Mouse (Mus musculus) heart, adult 2 months (tissue): Measurements from ENCODE around the gene Xiap. TPM values are rescaled to one million over a fixed set of nuclear protein-coding genes. Genes with fewer than 3 reads are reported as not detected.
A peak's percentile ranks its signal among the peaks of the same experiment; 100 is the strongest.

ENCODE experiments used
- DNase-seq, 2 experiments: peaks; one replicate each; pipeline ENCODE4 v3.0.0; 2021
- H3K27ac ChIP-seq: fragments of 200-600 bp; 2 replicates; pipeline ENCODE4 v1.8.1; 2022
- H3K27me3 ChIP-seq: fragments of 200-500 bp; 2 replicates; pipeline ENCODE4 v1.6.1; 2012; ENCODE audit warnings: mild to moderate bottlenecking, low read length, inconsistent platforms, mixed read lengths; ENCODE audit not compliant: control insufficient read depth, insufficient read depth
- H3K36me3 ChIP-seq: fragments of 200-500 bp; 2 replicates; pipeline ENCODE4 v1.6.1; 2012; ENCODE audit warnings: low read length, inconsistent platforms; ENCODE audit not compliant: control insufficient read depth, insufficient read depth
- H3K4me1 ChIP-seq: fragments of 200-500 bp; 2 replicates; pipeline ENCODE4 v1.6.1; 2011; ENCODE audit warnings: low read length; ENCODE audit not compliant: control insufficient read depth, insufficient read depth
- H3K4me3 ChIP-seq: fragments of 200-600 bp; 2 replicates; pipeline ENCODE4 v1.8.1; 2022
- H3K79me2 ChIP-seq: fragments of 200-500 bp; replicated peaks from 2 replicates; pipeline ENCODE4 v1.6.1; 2012; ENCODE audit warnings: mild to moderate bottlenecking, inconsistent platforms, low read length, moderate library complexity, mixed read lengths; ENCODE audit not compliant: control insufficient read depth, insufficient read depth
- H3K9ac ChIP-seq: fragments of 200-500 bp; 2 replicates; pipeline ENCODE4 v1.6.1; 2012; ENCODE audit warnings: low read depth, mild to moderate bottlenecking, control low read depth, inconsistent platforms, low read length, mixed read lengths
- CTCF ChIP-seq: fragments of 200-600 bp; IDR thresholded peaks from 2 replicates; pipeline ENCODE4 v1.8.1; 2022; ENCODE audit warnings: antibody characterized with exemption, mild to moderate bottlenecking, moderate library complexity
- EP300 ChIP-seq: fragments of 200-500 bp; IDR thresholded peaks from 2 replicates; pipeline ENCODE4 v1.6.1; 2011; ENCODE audit warnings: low read depth, low read length, control low read depth; ENCODE audit not compliant: insufficient read depth
- POLR2A ChIP-seq: fragments of 200-500 bp; IDR thresholded peaks from 2 replicates; pipeline ENCODE4 v1.6.1; 2011; ENCODE audit warnings: mild to moderate bottlenecking, low read depth, low read length, control low read depth; ENCODE audit not compliant: insufficient read depth
- WGBS: fragments of 180-500 bp; shearing (Covaris S2); methylation state at CpG from one replicate; pipeline ENCODE4 v1.1.7; 2018; 5-methylcytosine and 5-hydroxymethylcytosine counted together
- intact Hi-C: fragments of 180-260 bp; cut with DNase I; formaldehyde crosslinking; loops from one replicate; pipeline ENCODE4 v1.15.1; 2025
- polyA plus RNA-seq: library from polyadenylated mRNA; depleted of rRNA; stranded (reverse); fragments of >200 nt; gene quantifications from 2 replicates; pipeline ENCODE4 v1.2.3, GENCODE M21; 2012; rRNA removed
- total RNA-seq, 2 experiments: library from RNA; stranded (reverse); gene quantifications; 2 replicates each; pipeline ENCODE4 v1.2.3; 2021

Gene Xiap
- total and polyA plus RNA-seq, 3 experiments = 6.3 to 29.3 (median 25.8) TPM

- intact Hi-C loops = loop anchor here (5.0 kb wide), 2 partner anchors 37 to 53 kb away; no protein-coding TSS in a partner anchor
Measured at GRCm38 (mm10) chrX:42149557-42150345, 90.3 kb downstream of the Xiap start.

GRCm38 (mm10) chrX:42150346-42151023 is 91.0 kb downstream of the Xiap start:
- intact Hi-C loops = loop anchor here (1.0 to 5.0 kb wide), 2 partner anchors 52 to 82 kb away; no protein-coding TSS in a partner anchor
- Histone ChIP-seq H3K27me3 (no peaks in the 10 kb centered on the region), H3K79me2 (no peaks in the 10 kb centered on the region), H3K4me1 (no peaks in the 10 kb centered on the region; the same call in 1 of the 2 replicates), H3K9ac (peak overlapping the region; percentile 100), H3K4me3 (peak overlapping the region; percentile 63), H3K27ac (peak overlapping the region; percentile 99), H3K36me3 (no peaks in the 10 kb centered on the region; the same call in 1 of the 2 replicates)
- DNase-seq = peak; percentile 76 to 83
- TF ChIP-seq POLR2A (0 out of 2 replicates have a peak, but pooled peaks have one; percentile 22), CTCF (no peak), EP300 (no peak)
- 5% methylated on average over 18 of the region's 40 CpGs for WGBS

More at GRCm38 (mm10) chrX:42149557-42150345, 90.3 kb downstream of the Xiap start:
- peak; percentile 73 to 78 for DNase-seq
- 17% methylated on average over 54 of the region's 71 CpGs for WGBS
- Histone ChIP-seq H3K36me3 (no peaks in the 10 kb centered on the region; the same call in 1 of the 2 replicates), H3K4me3 (peak overlapping the region; percentile 63), H3K9ac (peak overlapping the region; percentile 100), H3K27ac (peak overlapping the region; percentile 99), H3K27me3 (no peaks in the 10 kb centered on the region), H3K4me1 (no peaks in the 10 kb centered on the region; the same call in 1 of the 2 replicates), H3K79me2 (no peaks in the 10 kb centered on the region)
- TF ChIP-seq POLR2A (peak; percentile 44; the same call in 1 of the 2 replicates), CTCF (no peak)

GRCm38 (mm10) chrX:42151024-42151754 is 91.7 kb downstream of the Xiap start:
- Histone ChIP-seq H3K27ac (peak overlapping the region; percentile 83), H3K4me3 (peak overlapping the region; percentile 63), H3K9ac (peak overlapping the region; percentile 90), H3K36me3 (no peaks in the 10 kb centered on the region; the same call in 1 of the 2 replicates), H3K4me1 (no peaks in the 10 kb centered on the region; the same call in 1 of the 2 replicates), H3K27me3 (no peaks in the 10 kb centered on the region), H3K79me2 (no peaks in the 10 kb centered on the region)
- intact Hi-C loops = loop anchor here (1.0 to 5.0 kb wide), 2 partner anchors 51 to 83 kb away; no protein-coding TSS in a partner anchor
- WGBS = 17% methylated on average over 25 of the region's 25 CpGs
- no peak for TF ChIP-seq POLR2A
- TF ChIP-seq CTCF = no peak
- TF ChIP-seq EP300 = no peak
- DNase-seq = no peak

- peak overlapping the region; percentile 63 for H3K4me3 ChIP-seq
- peak overlapping the region; percentile 83 for H3K27ac ChIP-seq
- H3K27me3 ChIP-seq = no peaks in the 10 kb centered on the region
- no peaks in the 10 kb centered on the region for H3K79me2 ChIP-seq
- intact Hi-C loops = loop anchor here (1.0 to 5.0 kb wide), 2 partner anchors 50 to 84 kb away; no protein-coding TSS in a partner anchor
- H3K9ac ChIP-seq = peak overlapping the region; percentile 90
- TF ChIP-seq CTCF (no peak), EP300 (peak; percentile 60; the same call in 1 of the 2 replicates), POLR2A (peak; percentile 77)
- 10% methylated on average over 17 of the region's 17 CpGs for WGBS
- H3K4me1 ChIP-seq = no peaks in the 10 kb centered on the region; the same call in 1 of the 2 replicates
- peak; percentile 81 to 89 for DNase-seq
- no peaks in the 10 kb centered on the region; the same call in 1 of the 2 replicates for H3K36me3 ChIP-seq
Measured at GRCm38 (mm10) chrX:42151903-42152369, 92.5 kb downstream of the Xiap start.

- peak overlapping the region; percentile 83 for H3K27ac ChIP-seq
- WGBS = 14% methylated on average over 4 of the region's 4 CpGs
- no peak overlapping the region for H3K9ac ChIP-seq
- no peaks in the 10 kb centered on the region for H3K36me3 ChIP-seq
- DNase-seq = no peak
- peak overlapping the region; percentile 42; the same call in 1 of the 2 replicates for H3K4me3 ChIP-seq
- H3K79me2 ChIP-seq = no peaks in the 10 kb centered on the region
- TF ChIP-seq CTCF (no peak), POLR2A (no peak), EP300 (no peak)
- no peaks in the 10 kb centered on the region; the same call in 1 of the 2 replicates for H3K4me1 ChIP-seq
- intact Hi-C loops = loop anchor here (5.0 kb wide), 1 partner anchor 49 kb away; no protein-coding TSS in a partner anchor
- H3K27me3 ChIP-seq = no peaks in the 10 kb centered on the region
Measured at GRCm38 (mm10) chrX:42153056-42153455, 93.6 kb downstream of the Xiap start.

Other genes with a start within 250 kb of the Xiap start
- 10 to 100 TPM; 25.3 to 29.5 TPM for gene Thoc2, start 139.0 kb upstream of the Xiap start, total RNA-seq
- 7.2 and 11.0 TPM in 2 replicates for gene Thoc2, start 139.0 kb upstream of the Xiap start, polyA plus RNA-seq
- 10 to 100 TPM; 38.2 to 41.8 TPM for gene Stag2, start 89.6 kb downstream of the Xiap start, total RNA-seq
- 5.6 and 13.2 TPM in 2 replicates for gene Stag2, start 89.6 kb downstream of the Xiap start, polyA plus RNA-seq